Mouse (Mus musculus): Measurements from ENCODE around the gene Tlcd2. TPM values are rescaled to one million over a fixed set of nuclear protein-coding genes. Genes with fewer than 3 reads are reported as not detected.

Tlcd2 gene
- polyA plus RNA-seq (2012; rRNA removed): 30.6 and 38.9 TPM in 2 replicates

DNA sequence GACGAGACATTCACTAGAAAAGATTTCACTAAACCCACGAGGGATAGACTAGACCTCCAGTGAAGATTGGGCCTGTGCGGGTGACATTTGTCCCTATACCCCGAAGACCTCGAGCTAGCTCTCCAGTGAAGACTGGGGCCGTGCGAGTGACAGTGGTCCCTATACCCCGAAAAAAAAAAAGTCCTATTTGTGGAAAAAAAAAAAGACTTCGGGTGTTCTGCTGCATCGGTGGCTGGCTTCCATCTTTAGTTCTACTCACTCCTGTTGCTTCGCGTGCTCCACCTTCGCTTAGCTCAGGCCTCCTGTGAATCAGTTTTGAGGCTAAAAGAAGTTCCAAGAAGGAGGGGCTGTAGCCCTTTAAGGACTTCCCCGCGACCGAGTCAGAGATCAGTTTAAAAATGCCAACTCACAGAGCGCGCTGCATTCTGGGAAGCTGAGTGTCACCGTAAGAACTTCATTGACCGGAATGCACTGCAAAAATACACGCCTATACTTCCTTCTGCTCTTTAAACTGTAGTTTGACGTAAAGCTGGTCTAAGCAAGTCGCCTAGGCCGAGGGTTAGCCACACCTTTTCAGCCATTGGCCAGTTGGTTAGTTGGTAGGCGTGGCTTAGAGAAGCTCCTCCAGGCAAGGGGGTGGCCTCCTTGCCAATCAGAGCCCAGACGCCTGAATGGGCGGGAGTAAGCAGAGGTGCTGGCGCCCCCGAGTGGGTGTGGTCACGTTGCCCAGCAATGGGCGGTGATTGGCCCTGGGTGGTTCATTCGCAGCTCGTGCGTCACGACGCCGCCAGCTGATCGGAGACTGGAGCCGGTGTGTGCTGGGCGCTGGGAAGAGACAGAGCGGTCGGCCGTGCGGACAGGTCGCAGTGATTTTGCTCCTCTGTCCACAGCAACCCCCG, at the start of gene Tlcd2:
Tlcd2 (plus strand) TSS at position 872 of the 899 bp plus-strand sequence.

GRCm38 (mm10) chr11:75422013-75422792, 39.3 kb upstream of the Tlcd2 start, which contains the start of gene Serpinf1:
Gene Serpinf1 (minus strand): TSS chr11:75422701.

GRCm38 (mm10) chr11:75439363-75439762, 22.2 kb upstream of the Tlcd2 start, which contains the start of gene Serpinf2:
Gene Serpinf2 (minus strand): TSS chr11:75439591.

GRCm38 (mm10) chr11:75453991-75454930, 7.3 kb upstream of the Tlcd2 start, which contains the start of gene Wdr81:
Gene Wdr81 (minus strand): TSS chr11:75454717.

DNA sequence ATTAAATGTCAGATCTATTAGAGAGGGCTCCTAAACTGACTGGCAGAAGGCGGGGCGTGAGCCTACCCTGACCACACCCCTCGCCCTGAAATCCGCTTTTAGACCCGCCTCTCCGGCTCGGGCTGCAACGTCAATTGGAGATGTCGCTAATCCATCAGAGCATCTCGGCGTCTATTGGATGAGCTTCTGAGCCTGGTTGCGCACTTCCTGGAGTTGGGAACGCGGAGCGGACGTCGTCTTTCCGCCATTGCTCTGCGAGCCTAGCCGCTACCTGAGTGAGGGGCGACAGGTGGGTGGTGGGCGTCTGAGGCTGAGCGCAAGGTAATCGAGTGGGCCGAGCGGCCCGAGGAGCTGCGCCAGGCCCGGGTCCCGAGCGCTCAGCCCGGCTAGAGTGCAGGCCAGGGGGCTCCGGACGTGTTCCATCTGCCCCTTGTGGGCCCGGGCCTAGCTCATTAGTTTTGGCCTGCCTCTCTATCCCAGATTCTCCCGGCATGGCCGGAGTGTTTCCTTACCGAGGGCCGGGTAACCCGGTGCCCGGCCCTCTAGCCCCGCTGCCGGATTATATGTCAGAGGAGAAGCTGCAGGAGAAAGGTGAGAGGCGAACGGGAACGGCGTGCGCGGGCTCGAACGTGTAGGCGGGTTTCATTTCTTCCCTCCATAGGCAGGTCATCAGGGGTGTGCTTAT, 25.2 kb downstream of the Tlcd2 start, which contains the start of gene Prpf8:
Prpf8 (plus strand) TSS at position 216 of the 685 bp plus-strand sequence.

DNA sequence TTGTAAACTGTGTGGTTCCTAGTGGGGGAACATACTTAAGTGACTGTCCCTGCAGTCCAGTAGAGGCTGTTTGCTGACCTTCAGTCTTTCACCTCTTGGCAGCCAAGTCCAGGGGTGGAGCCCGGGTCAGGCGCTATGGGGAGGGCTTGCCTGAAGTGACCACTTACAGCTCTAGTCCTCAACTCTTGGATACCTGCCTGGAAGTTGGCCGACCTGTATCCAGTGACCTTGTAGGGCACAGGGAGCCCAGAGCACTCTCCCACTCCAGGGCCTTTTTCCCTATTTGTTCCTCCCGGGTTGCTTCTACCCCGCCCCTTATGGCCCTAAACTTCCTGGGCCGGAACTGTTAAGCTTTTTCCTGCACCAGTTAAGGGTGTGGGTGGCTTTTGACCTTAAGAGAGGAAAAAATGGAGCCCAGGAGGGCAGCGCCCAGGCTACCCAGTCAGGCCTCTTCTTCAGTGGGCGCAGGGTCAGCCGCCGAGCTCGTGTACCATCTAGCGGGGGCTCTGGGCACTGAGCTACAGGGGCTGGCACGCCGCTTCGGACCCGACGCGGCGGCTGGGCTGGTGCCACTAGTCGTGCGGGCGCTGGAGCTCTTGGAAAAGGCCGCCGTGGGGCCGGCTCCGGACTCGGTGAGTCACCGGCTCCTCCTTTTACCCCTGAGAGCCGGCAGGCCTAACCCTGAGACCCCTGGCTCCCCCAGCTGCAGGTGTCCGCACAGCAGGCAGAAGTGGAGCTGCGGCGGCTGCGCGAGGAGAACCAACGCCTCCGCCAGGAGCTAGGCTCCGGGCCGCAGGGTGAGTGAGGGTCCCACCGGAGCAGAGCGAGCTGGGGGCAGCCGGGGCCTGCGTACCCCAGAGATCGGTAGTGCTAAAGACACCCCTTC, 48.5 kb downstream of the Tlcd2 start, which contains the start of gene Rilp:
Rilp (plus strand) TSS at position 354 of the 886 bp plus-strand sequence.

DNA sequence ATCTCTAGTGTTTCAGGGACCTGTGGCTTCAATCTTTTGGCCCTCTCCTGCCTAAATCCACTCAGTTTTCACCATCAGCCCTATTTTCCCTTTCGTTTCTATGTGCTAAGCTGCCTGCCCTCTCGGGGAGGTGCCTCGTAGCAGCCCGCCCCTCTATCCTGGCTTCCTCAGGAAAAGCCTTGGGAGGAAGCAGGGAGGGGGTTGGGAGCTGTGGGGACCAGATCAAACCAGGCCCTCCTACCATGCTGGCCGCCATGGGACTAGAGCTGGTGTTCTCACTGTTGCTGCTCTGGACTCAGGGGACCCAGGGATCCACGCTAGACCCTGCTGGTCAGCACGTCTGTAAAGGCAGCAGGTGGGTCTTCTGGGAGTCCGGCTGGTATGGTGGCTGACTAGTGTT, 51.8 kb downstream of the Tlcd2 start, which contains the start of gene Scarf1:
Scarf1 (plus strand) TSS at position 205 of the 400 bp plus-strand sequence.

Other genes starting within 250 kb of the Tlcd2 start
- 23.3 and 26.9 TPM in 2 replicates for gene Rpa1, start 113.4 kb upstream of the Tlcd2 start, polyA plus RNA-seq (2012; rRNA removed)
- gene Smyd4, start 113.3 kb upstream of the Tlcd2 start, polyA plus RNA-seq (2012; rRNA removed): 5.8 and 6.2 TPM in 2 replicates
- 367 and 447 TPM in 2 replicates for gene Serpinf1, start 39.0 kb upstream of the Tlcd2 start, polyA plus RNA-seq (2012; rRNA removed)
- 0.95 and 1.9 TPM in 2 replicates for gene Serpinf2, start 22.1 kb upstream of the Tlcd2 start, polyA plus RNA-seq (2012; rRNA removed)
- gene Wdr81, start 7.0 kb upstream of the Tlcd2 start, polyA plus RNA-seq (2012; rRNA removed): 23.6 and 26.6 TPM in 2 replicates
- gene Prpf8, start 25.1 kb downstream of the Tlcd2 start, polyA plus RNA-seq (2012; rRNA removed): 85.3 and 112 TPM in 2 replicates
- gene Rilp, start 48.4 kb downstream of the Tlcd2 start, polyA plus RNA-seq (2012; rRNA removed): 3.0 and 3.9 TPM in 2 replicates
- gene Scarf1, start 51.8 kb downstream of the Tlcd2 start, polyA plus RNA-seq (2012; rRNA removed): 20.2 and 25.3 TPM in 2 replicates
- 36.2 and 37.0 TPM in 2 replicates for gene Slc43a2, start 70.0 kb downstream of the Tlcd2 start, polyA plus RNA-seq (2012; rRNA removed)
- 48.4 and 54.3 TPM in 2 replicates for gene Pitpna, start 126.4 kb downstream of the Tlcd2 start, polyA plus RNA-seq (2012; rRNA removed)
- 48.6 and 66.3 TPM in 2 replicates for gene Inpp5k, start 169.3 kb downstream of the Tlcd2 start, polyA plus RNA-seq (2012; rRNA removed)
- gene Myo1c, start 188.8 kb downstream of the Tlcd2 start, polyA plus RNA-seq (2012; rRNA removed): 94.1 and 98.0 TPM in 2 replicates
- 112 and 267 TPM in 2 replicates for gene Crk, start 217.5 kb downstream of the Tlcd2 start, polyA plus RNA-seq (2012; rRNA removed)